Mouse (Mus musculus): Measurements from ENCODE around the gene Pip4k2a. TPM values are rescaled to one million over a fixed set of nuclear protein-coding genes. Genes with fewer than 3 reads are reported as not detected.
A peak's percentile ranks its signal among the peaks of the same experiment; 100 is the strongest.
"Not testable (repeated sequence)": the region's sequence is repeated elsewhere in the genome, so short reads cannot be mapped to it uniquely, and the experiment has no call there.

The Pip4k2a gene
- polyA plus RNA-seq, 1 experiment from 2014 or later: 9.9 TPM

GRCm38 (mm10) chr2:18907269-18907668 is 90.7 kb downstream of the Pip4k2a start:
- no peaks in the 10 kb centered on the region for H3K4me1 ChIP-seq
- no peak for ATAC-seq (ENCODE audit: low FRiP score)
- no peaks in the 10 kb centered on the region for H3K36me3 ChIP-seq
- H3K27ac ChIP-seq (replicated peaks): no peak overlapping the region
- no peak overlapping the region for H3K9ac ChIP-seq (replicated peaks)
- H3K27me3 ChIP-seq (replicated peaks): no peaks in the 10 kb centered on the region
- H3K4me2 ChIP-seq: no peak overlapping the region
- no peak overlapping the region for H3K4me3 ChIP-seq (replicated peaks)
- no peaks in the 10 kb centered on the region for H3K9me3 ChIP-seq (replicated peaks)
- WGBS: 75% methylated on average over 8 of the region's 8 CpGs

GRCm38 (mm10) chr2:18906421-18907084 is 91.4 kb downstream of the Pip4k2a start:
- no peak overlapping the region for H3K4me3 ChIP-seq (replicated peaks)
- H3K27me3 ChIP-seq (replicated peaks): no peaks in the 10 kb centered on the region
- WGBS: 40% methylated on average over 2 of the region's 2 CpGs
- H3K4me2 ChIP-seq: no peak overlapping the region
- no peak overlapping the region for H3K9ac ChIP-seq (replicated peaks)
- H3K4me1 ChIP-seq: no peaks in the 10 kb centered on the region
- no peak overlapping the region for H3K27ac ChIP-seq (replicated peaks)
- no peaks in the 10 kb centered on the region for H3K36me3 ChIP-seq
- ATAC-seq (ENCODE audit: low FRiP score): peak; percentile 82
- H3K9me3 ChIP-seq (replicated peaks): no peaks in the 10 kb centered on the region

GRCm38 (mm10) chr2:18903301-18904068 is 94.4 kb downstream of the Pip4k2a start:
- WGBS: 90% methylated on average over 9 of the region's 9 CpGs
- Histone ChIP-seq H3K9ac (replicated peaks) (no peak overlapping the region), H3K4me1 (0 out of 2 replicates have a peak, but pooled peaks cover under 1% of the 10 kb centered on the region), H3K4me2 (no peak overlapping the region), H3K4me3 (replicated peaks) (no peak overlapping the region), H3K36me3 (no peaks in the 10 kb centered on the region), H3K9me3 (replicated peaks) (no peaks in the 10 kb centered on the region), H3K27ac (replicated peaks) (no peak overlapping the region), H3K27me3 (replicated peaks) (no peaks in the 10 kb centered on the region)
- ATAC-seq (ENCODE audit: low FRiP score): no peak

- no peaks in the 10 kb centered on the region for H3K9me3 ChIP-seq (replicated peaks)
- H3K4me2 ChIP-seq: no peak overlapping the region
- no peak overlapping the region for H3K4me3 ChIP-seq (replicated peaks)
- no peak overlapping the region for H3K27ac ChIP-seq (replicated peaks)
- H3K9ac ChIP-seq (replicated peaks): no peak overlapping the region
- H3K27me3 ChIP-seq (replicated peaks): no peaks in the 10 kb centered on the region
- no peak for ATAC-seq (ENCODE audit: low FRiP score)
- no peaks in the 10 kb centered on the region for H3K36me3 ChIP-seq
- 93% methylated on average over 4 of the region's 4 CpGs for WGBS
- H3K4me1 ChIP-seq: peaks cover 12% of the 10 kb centered on the region
Observed at GRCm38 (mm10) chr2:18901133-18901532, 96.8 kb downstream of the Pip4k2a start.

GRCm38 (mm10) chr2:18900635-18901034 is 97.3 kb downstream of the Pip4k2a start:
- Histone ChIP-seq H3K4me2 (no peak overlapping the region), H3K4me1 (peaks cover 12% of the 10 kb centered on the region), H3K27ac (replicated peaks) (no peak overlapping the region), H3K9ac (replicated peaks) (no peak overlapping the region), H3K4me3 (replicated peaks) (no peak overlapping the region), H3K9me3 (replicated peaks) (no peaks in the 10 kb centered on the region), H3K27me3 (replicated peaks) (no peaks in the 10 kb centered on the region), H3K36me3 (no peaks in the 10 kb centered on the region)
- 94% methylated on average over 2 of the region's 2 CpGs for WGBS
- ATAC-seq (ENCODE audit: low FRiP score): no peak

- Histone ChIP-seq H3K27me3 (replicated peaks) (no peaks in the 10 kb centered on the region), H3K9me3 (replicated peaks) (no peaks in the 10 kb centered on the region), H3K4me1 (peaks cover 12% of the 10 kb centered on the region), H3K36me3 (no peaks in the 10 kb centered on the region), H3K4me2 (no peak overlapping the region), H3K4me3 (replicated peaks) (no peak overlapping the region), H3K27ac (replicated peaks) (no peak overlapping the region), H3K9ac (replicated peaks) (no peak overlapping the region)
- no peak for ATAC-seq (ENCODE audit: low FRiP score)
- 36% methylated on average over 10 of the region's 10 CpGs for WGBS
Observed at GRCm38 (mm10) chr2:18897742-18898256, 100.1 kb downstream of the Pip4k2a start.

- H3K9me3 ChIP-seq (replicated peaks): no peaks in the 10 kb centered on the region
- H3K4me2 ChIP-seq: no peak overlapping the region
- no peak for ATAC-seq (ENCODE audit: low FRiP score)
- H3K36me3 ChIP-seq: no peaks in the 10 kb centered on the region
- H3K27ac ChIP-seq (replicated peaks): no peak overlapping the region
- H3K27me3 ChIP-seq (replicated peaks): no peaks in the 10 kb centered on the region
- 28% methylated on average over 6 of the region's 6 CpGs for WGBS
- no peak overlapping the region for H3K4me3 ChIP-seq (replicated peaks)
- peaks cover 12% of the 10 kb centered on the region for H3K4me1 ChIP-seq
- H3K9ac ChIP-seq (replicated peaks): no peak overlapping the region
Observed at GRCm38 (mm10) chr2:18896015-18896414, 101.9 kb downstream of the Pip4k2a start.

- H3K4me3 ChIP-seq (replicated peaks); H3K9me3 ChIP-seq (replicated peaks); ATAC-seq (ENCODE audit: low FRiP score); H3K9ac ChIP-seq (replicated peaks); H3K4me2 ChIP-seq; H3K36me3 ChIP-seq; H3K27ac ChIP-seq (replicated peaks); H3K27me3 ChIP-seq (replicated peaks): not testable (repeated sequence)
- WGBS: 93% methylated on average over 1 of the region's 1 CpGs
- peaks cover 11% of the 10 kb centered on the region for H3K4me1 ChIP-seq
Observed at GRCm38 (mm10) chr2:18893336-18893735, 104.6 kb downstream of the Pip4k2a start.

GRCm38 (mm10) chr2:18891991-18892537 is 105.9 kb downstream of the Pip4k2a start:
- Histone ChIP-seq H3K4me1 (peaks cover 3% of the 10 kb centered on the region; the same call in 1 of the 2 replicates), H3K9ac (replicated peaks) (no peak overlapping the region), H3K9me3 (replicated peaks) (no peaks in the 10 kb centered on the region), H3K4me3 (replicated peaks) (no peak overlapping the region), H3K27me3 (replicated peaks) (no peaks in the 10 kb centered on the region), H3K27ac (replicated peaks) (no peak overlapping the region), H3K36me3 (no peaks in the 10 kb centered on the region), H3K4me2 (no peak overlapping the region)
- WGBS: 80% methylated on average over 10 of the region's 10 CpGs
- no peak for ATAC-seq (ENCODE audit: low FRiP score)

GRCm38 (mm10) chr2:18890227-18891001 is 107.5 kb downstream of the Pip4k2a start:
- Histone ChIP-seq H3K9me3 (replicated peaks) (no peaks in the 10 kb centered on the region), H3K4me3 (replicated peaks) (no peak overlapping the region), H3K4me2 (no peak overlapping the region), H3K36me3 (no peaks in the 10 kb centered on the region), H3K27me3 (replicated peaks) (no peaks in the 10 kb centered on the region), H3K9ac (replicated peaks) (no peak overlapping the region), H3K4me1 (no peaks in the 10 kb centered on the region), H3K27ac (replicated peaks) (no peak overlapping the region)
- ATAC-seq (ENCODE audit: low FRiP score): no peak
- WGBS: 70% methylated on average over 11 of the region's 11 CpGs

- Histone ChIP-seq H3K27ac (replicated peaks) (no peak overlapping the region), H3K36me3 (no peaks in the 10 kb centered on the region), H3K9me3 (replicated peaks) (no peaks in the 10 kb centered on the region), H3K4me3 (replicated peaks) (no peak overlapping the region), H3K4me1 (no peaks in the 10 kb centered on the region), H3K27me3 (replicated peaks) (no peaks in the 10 kb centered on the region), H3K4me2 (no peak overlapping the region), H3K9ac (replicated peaks) (no peak overlapping the region)
- 82% methylated on average over 3 of the region's 3 CpGs for WGBS
- no peak for ATAC-seq (ENCODE audit: low FRiP score)
Observed at GRCm38 (mm10) chr2:18884277-18884676, 113.6 kb downstream of the Pip4k2a start.
